Mouse (Mus musculus) brain, embryonic 14.5 days (tissue): Measurements from ENCODE around the gene Napb.

ENCODE experiments used
- CTCF ChIP-seq: fragments of 200-500 bp; IDR thresholded peaks from 2 replicates; pipeline ENCODE4 v1.5.1; 2012; ENCODE audit warnings: inconsistent platforms, mild to moderate bottlenecking, moderate library complexity, borderline replicate concordance; ENCODE audit not compliant: insufficient read depth, insufficient read length; ENCODE audit errors: extremely low read depth
- POLR2A ChIP-seq: fragments of 200-500 bp; IDR thresholded peaks from 2 replicates; pipeline ENCODE4 v1.6.1; 2012; ENCODE audit warnings: mild to moderate bottlenecking, inconsistent platforms, borderline replicate concordance; ENCODE audit not compliant: poor library complexity, insufficient read depth, insufficient read length, severe bottlenecking; ENCODE audit errors: extremely low read depth

DNA sequence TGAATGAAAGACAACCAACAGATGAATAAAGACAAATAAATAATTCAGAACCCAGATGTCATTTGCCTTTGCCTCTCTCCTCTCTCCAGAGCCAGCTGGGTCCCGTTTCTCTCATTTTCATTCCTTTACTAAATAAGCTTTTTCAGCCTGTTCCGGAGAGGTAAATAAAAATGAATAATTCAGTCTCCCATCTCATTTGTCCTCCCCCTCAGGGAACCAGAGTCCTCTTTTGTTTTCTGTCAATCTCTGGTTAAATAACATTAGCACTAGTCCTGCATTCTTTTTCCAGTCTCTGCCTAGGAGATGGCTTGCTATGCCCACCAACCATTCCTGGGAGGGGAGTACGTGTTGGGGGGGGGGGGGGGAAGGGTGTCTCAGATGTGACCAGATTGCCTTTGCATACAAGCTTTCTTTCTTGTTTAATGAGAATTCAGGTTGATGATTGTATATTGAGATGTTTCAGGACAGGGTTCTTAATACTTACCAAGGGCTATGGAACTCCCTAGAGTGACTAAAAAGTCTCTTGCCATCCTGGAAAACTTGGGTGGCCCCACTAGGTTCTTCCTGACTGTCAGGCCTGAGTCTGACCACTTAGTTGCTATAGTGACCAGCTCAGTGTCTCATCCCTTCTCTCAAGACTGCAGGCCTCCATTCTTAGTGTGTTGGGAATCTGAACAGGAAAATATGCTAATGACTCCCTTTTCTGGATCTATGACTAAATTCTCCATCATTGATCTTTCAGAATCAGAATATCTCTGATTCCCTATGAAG, 81.5 kb downstream of the Napb start:
- TF ChIP-seq POLR2A: no peak
- TF ChIP-seq CTCF: no peak
